Mouse (Mus musculus): ENCODE measurements around the gene Hspa2. TPM values are rescaled to one million over a fixed set of nuclear protein-coding genes. Genes with fewer than 3 reads are reported as not detected.

Gene Hspa2
- polyA plus RNA-seq, 1 experiment, result 758 TPM

GRCm38 (mm10) chr12:76452203-76452602, 48.2 kb downstream of the Hspa2 start:
- no peaks in the 10 kb centered on the region for H3K4me1 ChIP-seq (ENCODE audit: control insufficient read depth, insufficient read depth, low read length)
- no peak overlapping the region for H3K4me3 ChIP-seq (ENCODE audit: control insufficient read depth, low read depth, low read length)
- H3K27ac ChIP-seq (ENCODE audit: control insufficient read depth, insufficient read depth, low read depth, low read length), result no peak overlapping the region
- TF ChIP-seq POLR2A (IDR thresholded peaks at IDR 0.05; ENCODE audit: control insufficient read depth, low read depth, low read length) (no peak), CTCF (IDR thresholded peaks at IDR 0.05; ENCODE audit: control insufficient read depth, insufficient read depth, insufficient replicate concordance, low read depth, low read length) (no peak)
- no peaks in the 10 kb centered on the region for H3K27me3 ChIP-seq (ENCODE audit: control insufficient read depth, insufficient read depth, low read length)
- no peaks in the 10 kb centered on the region for H3K36me3 ChIP-seq (ENCODE audit: control insufficient read depth, insufficient read depth, low read length)

Other genes with a start within 250 kb of the Hspa2 start
- gene Esr2, start 226.9 kb upstream of the Hspa2 start, polyA plus RNA-seq (2012; rRNA removed), result 0.19 and 0.28 TPM in 2 replicates
- 59.9 and 60.2 TPM in 2 replicates for gene Tex21, start 157.4 kb upstream of the Hspa2 start, polyA plus RNA-seq (2012; rRNA removed)
- gene Mthfd1, start 148.9 kb upstream of the Hspa2 start, polyA plus RNA-seq (2012; rRNA removed), result 6.1 and 7.5 TPM in 2 replicates
- gene Akap5, start 79.3 kb upstream of the Hspa2 start, polyA plus RNA-seq (2012; rRNA removed), result 0.16 TPM in 2 replicates
- gene Zbtb25, start 34.6 kb upstream of the Hspa2 start, polyA plus RNA-seq (2012; rRNA removed), result 15.7 and 15.8 TPM in 2 replicates
- gene Zbtb1, start 33.9 kb upstream of the Hspa2 start, polyA plus RNA-seq (2012; rRNA removed), result 0.30 and 0.34 TPM in 2 replicates
- 70.7 and 80.4 TPM in 2 replicates for gene Ppp1r36, start 13.4 kb downstream of the Hspa2 start, polyA plus RNA-seq (2012; rRNA removed)
- 2.2 and 2.7 TPM in 2 replicates for gene Plekhg3, start 126.7 kb downstream of the Hspa2 start, polyA plus RNA-seq (2012; rRNA removed)

Data from testis, adult 2 months (tissue).